Mouse (Mus musculus) kidney, adult 2 months (tissue): Measurements from ENCODE around the gene Gm11444. TPM values are rescaled to one million over a fixed set of nuclear protein-coding genes. Genes with fewer than 3 reads are reported as not detected.

Experiments used
- DNase-seq: peaks from one replicate; pipeline ENCODE4 v3.0.0; 2021
- H3K27ac ChIP-seq: fragments of 200-500 bp; 2 replicates; pipeline ENCODE4 v1.5.1; 2012; ENCODE audit warnings: low read depth, low read length, control low read depth, inconsistent platforms; ENCODE audit not compliant: insufficient read depth
- H3K27me3 ChIP-seq: fragments of 200-500 bp; replicated peaks from 2 replicates; pipeline ENCODE4 v1.6.1; 2012; ENCODE audit warnings: mild to moderate bottlenecking, moderate library complexity, low read length, inconsistent platforms; ENCODE audit not compliant: control insufficient read depth, insufficient read depth
- H3K36me3 ChIP-seq: fragments of 200-500 bp; 2 replicates; pipeline ENCODE4 v1.6.1; 2012; ENCODE audit warnings: mild to moderate bottlenecking, moderate library complexity, low read length, inconsistent platforms; ENCODE audit not compliant: control insufficient read depth, insufficient read depth
- H3K4me1 ChIP-seq: fragments of 200-500 bp; 2 replicates; pipeline ENCODE4 v1.6.1; 2011; ENCODE audit warnings: low read length; ENCODE audit not compliant: control insufficient read depth, insufficient read depth
- H3K4me3 ChIP-seq: fragments of 200-500 bp; 2 replicates; pipeline ENCODE4 v1.5.1; 2011; ENCODE audit warnings: mild to moderate bottlenecking, low read depth, low read length, control low read depth; ENCODE audit not compliant: insufficient read depth
- CTCF ChIP-seq: fragments of 200-500 bp; conservative IDR thresholded peaks from 2 replicates; pipeline ENCODE4 v1.5.1; 2011; ENCODE audit warnings: low read depth, mild to moderate bottlenecking, control low read depth, low read length, moderate library complexity, mixed read lengths; ENCODE audit not compliant: insufficient read depth, insufficient read length
- POLR2A ChIP-seq: fragments of 200-500 bp; IDR thresholded peaks from one replicate; pipeline ENCODE4 v1.6.1; 2011; ENCODE audit warnings: low read depth, low read length, control low read depth
- WGBS: fragments of 180-500 bp; shearing (Covaris S2); methylation state at CpG from one replicate; pipeline ENCODE4 v1.1.7; 2018; 5-methylcytosine and 5-hydroxymethylcytosine counted together
- polyA plus RNA-seq: library from polyadenylated mRNA; depleted of rRNA; stranded (reverse); fragments of >200 nt; gene quantifications from 2 replicates; pipeline ENCODE4 v1.2.3, GENCODE M21; 2012

Gm11444 gene
- polyA plus RNA-seq, 1 experiment, result not detected

GRCm38 (mm10) chr11:85831656-85832230, 18.4 kb downstream of the Gm11444 start:
- H3K4me1 ChIP-seq, result peaks cover 6% of the 10 kb centered on the region; the same call in 1 of the 2 replicates
- WGBS, result 3% methylated on average over 33 of the region's 33 CpGs
- no peaks in the 10 kb centered on the region for H3K27me3 ChIP-seq
- peak overlapping the region; percentile 90 for H3K27ac ChIP-seq
- peak overlapping the region; percentile 81 for H3K4me3 ChIP-seq
- DNase-seq, result peak; percentile 54
- no peaks in the 10 kb centered on the region; the same call in 1 of the 2 replicates for H3K36me3 ChIP-seq
- TF ChIP-seq CTCF, result no peak
- no peak for TF ChIP-seq POLR2A

- Histone ChIP-seq H3K36me3 (no peaks in the 10 kb centered on the region), H3K4me1 (peaks cover 13% of the 10 kb centered on the region), H3K4me3 (peak overlapping the region; percentile 51), H3K27ac (peak overlapping the region; percentile 90), H3K27me3 (no peaks in the 10 kb centered on the region)
- TF ChIP-seq POLR2A, result no peak
- peak; percentile 40 for DNase-seq
- 25% methylated on average over 17 of the region's 17 CpGs for WGBS
Measured at GRCm38 (mm10) chr11:85830901-85831341, 19.2 kb downstream of the Gm11444 start.

DNA sequence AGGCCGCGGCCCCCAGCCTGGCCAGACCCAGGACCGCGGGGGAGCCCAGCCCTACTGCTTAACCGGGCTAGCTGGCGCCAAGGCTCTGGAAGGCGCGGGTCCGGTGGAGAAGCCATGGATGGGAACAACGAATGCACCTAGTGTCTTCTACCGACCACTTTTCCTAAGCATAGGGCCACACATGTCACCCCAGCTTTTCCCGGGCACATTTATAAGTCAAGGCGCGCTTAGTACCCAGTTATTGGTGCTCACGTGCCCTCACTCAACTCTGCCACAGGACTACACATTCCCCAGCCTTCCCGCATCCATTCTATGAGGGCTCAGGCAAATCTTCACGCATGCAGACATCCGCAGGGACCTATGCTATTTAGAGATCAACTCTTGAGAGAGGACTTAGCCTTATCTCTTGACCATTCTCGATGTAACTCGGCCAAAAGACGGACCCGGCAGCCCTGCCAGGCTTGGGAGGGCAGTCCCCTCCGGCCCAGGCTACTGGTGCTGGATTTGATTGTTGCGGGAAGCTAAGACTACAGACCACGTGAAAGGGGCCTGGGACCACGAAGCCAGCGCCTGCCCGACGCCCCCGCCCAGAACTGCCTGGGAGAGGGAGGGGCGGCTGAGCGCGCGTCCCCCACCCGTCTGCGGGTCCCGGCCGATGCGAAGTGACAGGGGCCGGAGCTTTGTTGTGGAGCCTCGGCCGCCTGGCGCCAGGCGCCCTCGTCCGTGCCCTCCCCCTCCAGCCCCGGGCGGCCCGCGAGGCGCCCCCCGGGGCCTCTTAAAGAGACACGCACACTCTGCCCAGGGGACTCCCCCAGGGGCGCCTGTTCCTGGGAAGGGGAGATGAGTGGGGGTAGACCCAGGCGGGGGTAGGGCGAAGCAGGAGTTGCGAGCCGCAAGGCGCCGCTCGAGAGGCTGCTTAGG, 20.4 kb downstream of the Gm11444 start:
- Histone ChIP-seq H3K36me3 (no peaks in the 10 kb centered on the region), H3K27ac (peak overlapping the region; percentile 39), H3K4me3 (peak overlapping the region; percentile 6), H3K27me3 (no peaks in the 10 kb centered on the region), H3K4me1 (peaks cover 19% of the 10 kb centered on the region)
- TF ChIP-seq POLR2A (no peak), CTCF (no peak)
- DNase-seq, result peak; percentile 32
- WGBS, result 11% methylated on average over 61 of the region's 61 CpGs

DNA sequence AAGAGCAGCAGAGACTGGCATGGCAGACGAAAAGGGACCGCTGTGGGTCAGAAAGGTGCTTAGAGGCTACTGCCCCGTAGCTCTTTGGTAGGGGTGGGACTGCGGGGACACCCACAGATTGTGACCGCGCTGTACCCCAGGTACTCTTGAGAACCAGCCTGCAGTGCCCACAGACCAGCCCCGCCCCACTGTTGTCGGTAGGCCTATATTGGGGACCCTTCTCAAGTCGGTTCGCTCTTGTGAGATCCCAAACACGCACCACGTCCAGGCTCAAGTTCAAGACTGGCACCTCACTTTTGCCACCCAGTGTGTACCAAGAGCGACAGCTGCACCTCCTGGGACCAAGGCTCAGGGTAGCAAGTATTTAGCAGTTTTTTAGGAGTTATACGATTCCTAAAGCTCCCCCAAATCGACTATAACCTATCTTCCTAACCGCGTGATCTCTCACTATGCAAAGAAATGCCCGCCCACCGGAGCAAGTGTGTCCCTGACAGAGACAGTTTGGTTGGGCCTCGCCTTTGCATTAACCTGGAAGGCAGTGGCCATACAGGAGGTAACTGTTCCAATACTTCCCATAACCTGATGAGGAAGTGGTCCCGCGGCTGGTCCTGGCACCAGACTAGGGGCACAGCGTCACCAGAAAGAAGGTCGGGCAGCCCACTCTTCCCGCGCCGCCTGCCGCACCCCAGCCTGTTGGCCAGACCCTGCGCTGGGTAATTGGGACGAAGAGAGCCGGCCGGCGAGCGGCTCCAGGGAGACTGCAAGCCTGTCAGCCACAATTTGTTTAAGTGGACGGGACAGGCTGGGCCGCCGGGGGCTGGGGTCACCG, 21.2 kb downstream of the Gm11444 start:
- Histone ChIP-seq H3K4me3 (peak overlapping the region; percentile 6), H3K27ac (peak overlapping the region; percentile 39), H3K36me3 (no peaks in the 10 kb centered on the region), H3K4me1 (peaks cover 19% of the 10 kb centered on the region), H3K27me3 (no peaks in the 10 kb centered on the region)
- TF ChIP-seq POLR2A, result no peak
- TF ChIP-seq CTCF, result no peak
- DNase-seq, result no peak
- 44% methylated on average over 38 of the region's 38 CpGs for WGBS

GRCm38 (mm10) chr11:85827342-85827741, 22.8 kb downstream of the Gm11444 start:
- DNase-seq, result peak; percentile 79
- Histone ChIP-seq H3K27me3 (no peaks in the 10 kb centered on the region), H3K36me3 (no peaks in the 10 kb centered on the region), H3K4me3 (no peak overlapping the region), H3K27ac (peak overlapping the region; percentile 44), H3K4me1 (peaks cover 23% of the 10 kb centered on the region)
- 46% methylated on average over 9 of the region's 9 CpGs for WGBS
- TF ChIP-seq CTCF, result no peak
- TF ChIP-seq POLR2A, result no peak

- no peaks in the 10 kb centered on the region for H3K27me3 ChIP-seq
- H3K36me3 ChIP-seq, result no peaks in the 10 kb centered on the region
- H3K4me1 ChIP-seq, result peaks cover 25% of the 10 kb centered on the region
- peak overlapping the region; percentile 53 for H3K27ac ChIP-seq
- no peak overlapping the region for H3K4me3 ChIP-seq
- WGBS, result 31% methylated on average over 7 of the region's 7 CpGs
- TF ChIP-seq POLR2A (no peak), CTCF (no peak)
- DNase-seq, result peak; percentile 86
Measured at GRCm38 (mm10) chr11:85825823-85826222, 24.3 kb downstream of the Gm11444 start.
